Mouse (Mus musculus) central nervous system, embryonic 18 days (tissue): ENCODE measurements around the gene Slc1a2. TPM values are rescaled to one million over a fixed set of nuclear protein-coding genes. Genes with fewer than 3 reads are reported as not detected.

Experiments used
- polyA plus RNA-seq: library from polyadenylated mRNA; depleted of rRNA; stranded (reverse); fragments of >200 nt; gene quantifications from 2 replicates; pipeline ENCODE4 v1.2.3, GENCODE M21; 2012; rRNA removed

Gene Slc1a2
- 25.5 and 28.1 TPM in 2 replicates for polyA plus RNA-seq

GRCm38 (mm10) chr2:102658163-102658660 lies at the start of gene Slc1a2:
TSS of gene Slc1a2 (plus strand) at chr2:102658659.

Other genes starting within 250 kb of the Slc1a2 start
- 58.9 TPM in 2 replicates for gene Fjx1, start 206.2 kb upstream of the Slc1a2 start, polyA plus RNA-seq
- 6.3 and 7.7 TPM in 2 replicates for gene Pamr1, start 108.6 kb upstream of the Slc1a2 start, polyA plus RNA-seq
- gene Cd44, start 243.0 kb downstream of the Slc1a2 start, polyA plus RNA-seq = 4.3 and 6.0 TPM in 2 replicates